Mouse (Mus musculus) hindbrain, embryonic 15.5 days (tissue): ENCODE results near the gene Prpf3. TPM values are rescaled to one million over a fixed set of nuclear protein-coding genes. Genes with fewer than 3 reads are reported as not detected.
"Not testable (repeated sequence)": the region's sequence is repeated elsewhere in the genome, so short reads cannot be mapped to it uniquely, and the experiment has no call there.

Source experiments
- ATAC-seq: fragments of 200-750 bp; cut with Nextera tagmentation; 2 replicates; pipeline ENCODE4 v1.8.0; 2017; ENCODE audit warnings: low read depth, moderate number of reproducible peaks, moderate TSS enrichment; ENCODE audit not compliant: low FRiP score
- H3K27ac ChIP-seq: fragments of 300-500 bp; sonication (generic); replicated peaks from 2 replicates; pipeline ENCODE4 v1.5.1; 2015; ENCODE audit warnings: mild to moderate bottlenecking, inconsistent platforms
- H3K27me3 ChIP-seq: fragments of 300-500 bp; sonication (generic); 2 replicates; pipeline ENCODE4 v1.6.1; 2015; ENCODE audit warnings: control low read depth, inconsistent platforms
- H3K36me3 ChIP-seq: fragments of 300-500 bp; sonication (generic); 2 replicates; pipeline ENCODE4 v1.6.1; 2015; ENCODE audit warnings: control low read depth, inconsistent platforms
- H3K4me1 ChIP-seq: fragments of 300-500 bp; sonication (generic); replicated peaks from 2 replicates; pipeline ENCODE4 v1.6.1; 2015; ENCODE audit warnings: control low read depth, inconsistent platforms
- H3K4me2 ChIP-seq: fragments of 300-500 bp; sonication (generic); 2 replicates; pipeline ENCODE4 v1.6.1; 2015; ENCODE audit warnings: moderate library complexity, mild to moderate bottlenecking, inconsistent platforms
- H3K4me3 ChIP-seq: fragments of 300-500 bp; sonication (generic); 2 replicates; pipeline ENCODE4 v1.5.1; 2015; ENCODE audit warnings: mild to moderate bottlenecking, inconsistent platforms
- H3K9ac ChIP-seq: fragments of 300-500 bp; sonication (generic); 2 replicates; pipeline ENCODE4 v1.6.1; 2015; ENCODE audit warnings: inconsistent platforms
- H3K9me3 ChIP-seq: fragments of 300-500 bp; sonication (generic); 2 replicates; pipeline ENCODE4 v1.6.1; 2016; ENCODE audit warnings: control low read depth, inconsistent platforms
- WGBS: fragments of 180-500 bp; shearing (Covaris S2); methylation state at CpG from one replicate; pipeline ENCODE4 v1.1.7; 2015; 5-methylcytosine and 5-hydroxymethylcytosine counted together
- polyA plus RNA-seq: library from polyadenylated mRNA; unstranded; fragments of >200 nt; fragmentation: Nextera tagmentation; extraction: Ambion mirVana; gene quantifications from 2 replicates; pipeline ENCODE4 v1.2.1, GENCODE M21; 2015

The Prpf3 gene
- polyA plus RNA-seq, 1 experiment from 2014 or later: 34.6 TPM

DNA sequence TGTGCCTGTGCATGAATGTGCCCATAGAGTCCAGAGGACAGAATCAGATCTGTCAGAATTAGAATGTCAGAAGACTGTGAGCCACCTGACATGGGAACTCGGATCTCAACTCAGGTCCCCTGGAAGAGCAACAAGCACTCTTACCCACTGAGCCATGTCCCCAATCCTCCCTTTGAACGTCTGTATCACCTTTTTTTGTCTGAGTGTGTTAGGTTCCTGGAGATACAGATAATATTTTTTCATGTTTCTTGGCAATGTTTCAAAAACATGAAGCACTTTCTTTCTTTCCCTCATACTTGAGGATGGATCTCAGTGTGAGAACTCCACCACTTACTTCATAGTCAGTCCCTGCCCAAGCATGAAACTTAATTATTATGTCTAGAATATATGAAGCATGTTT lies 47.3 kb downstream of the Prpf3 start:
- H3K4me1 ChIP-seq: no peaks in the 10 kb centered on the region
- H3K36me3 ChIP-seq: peaks cover 4% of the 10 kb centered on the region; the same call in 1 of the 2 replicates
- 81% methylated on average over 2 of the region's 2 CpGs for WGBS
- no peak overlapping the region for H3K4me3 ChIP-seq
- no peaks in the 10 kb centered on the region for H3K27me3 ChIP-seq
- H3K9ac ChIP-seq: no peak overlapping the region
- no peak for ATAC-seq
- H3K27ac ChIP-seq: no peak overlapping the region
- H3K4me2 ChIP-seq: no peak overlapping the region
- no peaks in the 10 kb centered on the region for H3K9me3 ChIP-seq

DNA sequence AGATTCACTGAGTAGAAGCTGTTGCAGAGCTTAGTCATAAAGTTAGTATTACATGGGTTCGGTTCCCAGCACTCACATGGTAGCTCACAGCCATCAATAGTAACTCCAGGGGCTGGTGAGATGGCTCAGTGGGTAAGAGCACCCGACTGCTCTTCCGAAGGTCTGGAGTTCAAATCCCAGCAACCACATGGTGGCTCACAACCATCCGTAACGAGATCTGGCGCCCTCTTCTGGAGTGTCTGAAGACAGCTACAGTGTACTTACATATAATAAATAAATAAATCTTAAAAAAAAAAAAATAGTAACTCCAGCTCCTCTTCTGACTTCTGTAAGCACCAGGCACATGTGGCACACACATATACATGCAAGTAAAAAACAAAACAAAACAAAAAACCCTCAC lies 48.1 kb downstream of the Prpf3 start:
- H3K36me3 ChIP-seq, H3K27me3 ChIP-seq, H3K4me2 ChIP-seq, ATAC-seq, H3K9ac ChIP-seq, H3K4me1 ChIP-seq, H3K9me3 ChIP-seq, H3K27ac ChIP-seq, H3K4me3 ChIP-seq: not testable (repeated sequence)
- WGBS: 82% methylated on average over 6 of the region's 6 CpGs

DNA sequence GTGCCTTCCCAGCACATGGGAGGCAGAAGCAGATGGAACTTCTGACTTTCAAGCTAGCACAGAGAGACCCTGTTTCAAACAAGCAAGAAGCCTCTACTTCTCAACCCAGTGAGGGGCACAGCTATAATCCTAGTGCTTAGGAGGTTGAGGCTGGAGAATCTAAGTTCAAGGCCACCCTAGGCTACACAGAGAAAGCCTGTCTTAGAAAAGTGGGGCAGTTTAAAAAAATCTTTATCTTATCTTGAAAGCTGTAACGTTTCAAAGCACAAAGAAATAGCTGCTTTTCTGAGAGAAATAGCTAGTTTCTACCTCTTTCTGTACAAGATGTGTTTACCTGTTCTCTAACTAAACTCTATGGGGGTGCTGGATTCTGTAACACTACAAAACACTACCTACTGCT lies 49.0 kb downstream of the Prpf3 start:
- H3K27me3 ChIP-seq: no peaks in the 10 kb centered on the region
- H3K9ac ChIP-seq: no peak overlapping the region
- no peaks in the 10 kb centered on the region for H3K9me3 ChIP-seq
- WGBS: 91% methylated on average over 1 of the region's 1 CpGs
- peaks cover 4% of the 10 kb centered on the region; the same call in 1 of the 2 replicates for H3K36me3 ChIP-seq
- no peak for ATAC-seq
- H3K4me2 ChIP-seq: no peak overlapping the region
- no peak overlapping the region for H3K27ac ChIP-seq
- H3K4me1 ChIP-seq: no peaks in the 10 kb centered on the region
- H3K4me3 ChIP-seq: no peak overlapping the region

DNA sequence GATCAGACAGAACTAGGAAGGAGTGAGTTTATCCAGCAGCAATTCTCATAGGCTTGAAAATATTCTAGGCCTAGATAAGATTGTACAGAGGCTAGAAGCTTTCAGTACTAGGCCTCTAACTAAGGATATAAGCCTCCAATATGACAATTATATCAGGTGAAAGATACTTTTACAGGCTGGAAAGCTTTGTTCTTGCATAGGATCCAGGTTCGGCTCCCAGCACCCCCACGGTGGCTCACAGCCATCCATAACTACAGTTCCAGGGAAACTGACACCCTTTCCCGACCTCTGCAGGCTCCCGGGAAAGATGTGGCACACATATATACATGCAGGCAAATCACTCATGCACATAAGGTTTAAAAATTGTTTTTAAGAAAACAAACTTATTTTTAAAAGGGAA lies 51.8 kb downstream of the Prpf3 start:
- no peak for ATAC-seq
- H3K36me3 ChIP-seq: peaks cover 4% of the 10 kb centered on the region; the same call in 1 of the 2 replicates
- H3K27me3 ChIP-seq: no peaks in the 10 kb centered on the region
- WGBS: 95% methylated on average over 4 of the region's 4 CpGs
- H3K9me3 ChIP-seq: no peaks in the 10 kb centered on the region
- H3K4me2 ChIP-seq: no peak overlapping the region
- no peaks in the 10 kb centered on the region for H3K4me1 ChIP-seq
- H3K4me3 ChIP-seq: no peak overlapping the region
- no peak overlapping the region for H3K27ac ChIP-seq
- no peak overlapping the region for H3K9ac ChIP-seq

DNA sequence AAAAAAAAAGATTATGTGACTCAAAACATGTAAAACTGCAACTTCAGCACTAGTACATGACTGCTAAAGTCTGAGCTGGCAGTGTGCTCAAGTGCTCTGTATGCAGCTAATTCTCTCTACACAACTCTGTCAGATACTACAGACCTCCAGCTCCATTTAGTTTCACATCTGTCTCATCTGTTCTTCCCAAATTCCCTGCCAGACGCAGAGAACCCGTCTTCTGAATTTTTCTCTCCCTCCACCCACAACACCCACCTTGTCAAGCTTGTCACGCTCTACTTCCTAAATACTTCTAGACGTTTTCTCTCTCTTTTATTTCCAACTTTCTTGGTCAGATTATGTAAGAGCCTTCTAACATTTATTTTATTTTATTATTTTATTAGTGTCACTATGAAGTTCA lies 56.9 kb downstream of the Prpf3 start:
- Histone ChIP-seq H3K27me3 (no peaks in the 10 kb centered on the region), H3K27ac (no peak overlapping the region)
- 89% methylated on average over 4 of the region's 4 CpGs for WGBS

DNA sequence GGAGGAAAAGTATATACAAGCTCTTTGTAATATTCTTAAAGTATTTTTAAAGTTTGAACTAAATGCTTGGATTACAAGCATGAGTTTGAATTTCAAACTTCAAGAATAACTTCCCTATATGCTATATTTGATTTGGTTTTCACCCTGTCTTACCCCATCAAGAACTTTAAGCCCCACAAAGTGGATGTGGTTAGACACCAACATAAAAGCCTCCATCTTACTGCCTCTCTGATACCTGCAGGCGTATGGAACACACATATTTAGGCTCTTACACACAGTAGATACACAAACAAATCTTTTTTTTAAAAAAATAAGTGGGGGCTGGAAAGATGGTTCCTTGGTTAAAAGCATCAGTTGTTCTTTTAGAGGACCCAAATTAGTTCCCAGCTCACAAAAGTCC lies 61.4 kb downstream of the Prpf3 start:
- Histone ChIP-seq H3K36me3 (no peaks in the 10 kb centered on the region), H3K4me2 (no peak overlapping the region), H3K9me3 (no peaks in the 10 kb centered on the region), H3K4me3 (no peak overlapping the region), H3K27ac (no peak overlapping the region), H3K9ac (no peak overlapping the region), H3K4me1 (no peaks in the 10 kb centered on the region), H3K27me3 (no peaks in the 10 kb centered on the region)
- WGBS: 92% methylated on average over 1 of the region's 1 CpGs
- ATAC-seq: no peak

More for the DNA sequence above, 56.9 kb downstream of the Prpf3 start:
- no peak overlapping the region for H3K4me2 ChIP-seq
- H3K36me3 ChIP-seq: no peaks in the 10 kb centered on the region
- H3K4me3 ChIP-seq: no peak overlapping the region
- no peaks in the 10 kb centered on the region for H3K4me1 ChIP-seq
- H3K9me3 ChIP-seq: no peaks in the 10 kb centered on the region
- ATAC-seq: no peak
- H3K9ac ChIP-seq: no peak overlapping the region

DNA sequence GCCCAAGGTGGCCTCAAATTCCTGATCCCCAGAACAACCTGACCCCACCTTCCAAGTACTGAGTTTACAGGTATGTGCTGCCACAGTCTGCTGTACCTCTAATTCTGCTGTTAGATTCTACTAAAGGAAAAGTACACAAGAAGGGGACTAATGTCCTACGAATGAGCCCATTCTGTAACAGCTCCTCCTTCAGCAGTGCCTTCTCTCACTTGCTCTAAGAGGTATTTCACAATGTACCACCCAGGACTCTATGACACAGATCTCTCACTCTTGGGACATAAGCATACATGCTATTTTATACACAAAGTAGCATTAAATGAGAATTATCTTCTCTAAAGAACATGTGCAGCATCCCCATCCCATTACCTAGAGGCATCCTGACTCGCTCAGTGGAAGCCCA lies 62.0 kb downstream of the Prpf3 start:
- H3K4me2 ChIP-seq: no peak overlapping the region
- WGBS: 86% methylated on average over 2 of the region's 2 CpGs
- H3K9ac ChIP-seq: no peak overlapping the region
- ATAC-seq: no peak
- H3K4me1 ChIP-seq: no peaks in the 10 kb centered on the region
- no peak overlapping the region for H3K27ac ChIP-seq
- H3K27me3 ChIP-seq: no peaks in the 10 kb centered on the region
- no peaks in the 10 kb centered on the region for H3K36me3 ChIP-seq
- no peak overlapping the region for H3K4me3 ChIP-seq
- H3K9me3 ChIP-seq: no peaks in the 10 kb centered on the region

DNA sequence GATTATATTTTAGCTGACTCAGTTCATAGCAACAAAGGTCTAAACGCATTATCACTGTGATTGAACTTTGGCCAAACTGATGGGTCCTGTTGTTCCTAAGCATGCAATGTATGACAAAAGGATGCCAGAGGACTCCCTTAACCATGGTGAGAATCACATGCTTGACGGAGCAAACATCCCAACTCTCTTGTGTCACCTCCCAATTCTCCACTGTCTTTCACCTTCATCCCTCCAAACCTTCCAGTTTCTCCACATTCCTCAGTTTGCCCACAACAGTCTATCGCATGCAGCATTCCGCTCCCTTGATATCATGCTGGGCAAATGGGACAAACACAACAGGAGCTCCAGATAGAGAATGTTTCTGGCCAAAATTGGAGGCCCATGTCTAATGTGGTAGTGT lies 70.2 kb downstream of the Prpf3 start:
- Histone ChIP-seq H3K36me3 (peaks cover 58% of the 10 kb centered on the region), H3K4me1 (no peaks in the 10 kb centered on the region), H3K4me3 (no peak overlapping the region), H3K4me2 (no peak overlapping the region), H3K9me3 (no peaks in the 10 kb centered on the region), H3K9ac (no peak overlapping the region), H3K27me3 (no peaks in the 10 kb centered on the region), H3K27ac (no peak overlapping the region)
- ATAC-seq: no peak
- 89% methylated on average over 4 of the region's 4 CpGs for WGBS

Other genes starting within 250 kb of the Prpf3 start
- 109 and 110 TPM in 2 replicates for gene Ensa, start 230.9 kb downstream of the Prpf3 start, polyA plus RNA-seq
- 46.3 and 47.4 TPM in 2 replicates for gene Mcl1, start 197.1 kb downstream of the Prpf3 start, polyA plus RNA-seq
- gene Adamtsl4, start 168.0 kb downstream of the Prpf3 start, polyA plus RNA-seq: 1.2 TPM in 2 replicates
- gene Ecm1, start 116.3 kb downstream of the Prpf3 start, polyA plus RNA-seq: 12.6 and 16.4 TPM in 2 replicates
- gene Tars2, start 95.7 kb downstream of the Prpf3 start, polyA plus RNA-seq: 47.9 and 48.2 TPM in 2 replicates
- gene Rprd2, start 37.0 kb downstream of the Prpf3 start, polyA plus RNA-seq: 21.7 and 22.5 TPM in 2 replicates
- 277 and 287 TPM in 2 replicates for gene Mrps21, start 15.6 kb upstream of the Prpf3 start, polyA plus RNA-seq
- gene Ciart, start 26.4 kb upstream of the Prpf3 start, polyA plus RNA-seq: 4.9 and 5.2 TPM in 2 replicates
- 19.8 and 22.8 TPM in 2 replicates for gene BC028528, start 36.1 kb upstream of the Prpf3 start, polyA plus RNA-seq
- 34.9 and 36.4 TPM in 2 replicates for gene Aph1a, start 38.1 kb upstream of the Prpf3 start, polyA plus RNA-seq
- 13.1 and 14.7 TPM in 2 replicates for gene Car14, start 48.8 kb upstream of the Prpf3 start, polyA plus RNA-seq
- gene Anp32e, start 73.4 kb upstream of the Prpf3 start, polyA plus RNA-seq: 117 and 118 TPM in 2 replicates
- gene Plekho1, start 140.1 kb upstream of the Prpf3 start, polyA plus RNA-seq: 47.8 and 49.5 TPM in 2 replicates
- 56.1 and 63.2 TPM in 2 replicates for gene Vps45, start 202.6 kb upstream of the Prpf3 start, polyA plus RNA-seq
- gene Otud7b, start 248.6 kb upstream of the Prpf3 start, polyA plus RNA-seq: 8.6 and 9.6 TPM in 2 replicates